Mouse (Mus musculus) spleen, postnatal 14 days (tissue): ENCODE results near the gene Mapt.
"Not testable (repeated sequence)": the region's sequence is repeated elsewhere in the genome, so short reads cannot be mapped to it uniquely, and the experiment has no call there.

ENCODE experiments used
- DNase-seq, 2 experiments: peaks; one replicate each; pipeline ENCODE4 v3.0.0; 2021 to 2022; ENCODE audit warnings: low spot score in 2 of 2

Gene Mapt

GRCm38 (mm10) chr11:104233101-104233500, 1.9 kb downstream of the Mapt start:
- DNase-seq = no peak

DNA sequence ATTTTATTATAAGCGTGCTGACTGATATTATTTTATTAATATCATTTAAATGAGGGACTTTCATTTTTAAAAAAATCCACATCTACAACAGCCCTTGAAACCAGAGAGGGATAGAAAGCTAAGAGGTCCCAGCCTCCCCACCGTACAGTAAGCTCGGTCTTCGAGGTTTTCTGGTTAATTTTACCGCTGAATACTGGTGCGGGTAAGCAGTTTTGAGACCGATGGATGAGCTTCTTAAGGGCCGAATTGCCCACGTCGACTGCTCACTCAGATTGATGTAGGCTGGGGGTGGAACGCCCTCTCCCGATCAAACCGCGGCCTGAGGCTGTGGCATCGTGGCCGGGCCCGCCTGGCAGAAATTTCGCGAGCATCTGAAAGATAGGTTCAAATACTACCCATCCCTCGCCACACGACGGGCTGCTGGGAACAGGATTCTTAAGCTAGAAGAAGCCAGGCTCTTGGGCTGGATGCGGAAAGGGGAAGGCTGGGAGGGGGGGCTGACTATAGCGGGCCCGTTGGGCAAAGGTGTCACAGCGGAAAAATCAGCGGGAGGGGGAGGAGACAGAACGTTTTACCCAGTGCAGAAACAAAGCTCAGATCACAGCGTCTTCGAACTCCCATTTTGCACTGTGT, 2.5 kb downstream of the Mapt start:
- DNase-seq = no peak

GRCm38 (mm10) chr11:104234680-104235079, 3.5 kb downstream of the Mapt start:
- no peak for DNase-seq

- no peak for DNase-seq
Measured at GRCm38 (mm10) chr11:104235881-104236280, 4.7 kb downstream of the Mapt start.

DNA sequence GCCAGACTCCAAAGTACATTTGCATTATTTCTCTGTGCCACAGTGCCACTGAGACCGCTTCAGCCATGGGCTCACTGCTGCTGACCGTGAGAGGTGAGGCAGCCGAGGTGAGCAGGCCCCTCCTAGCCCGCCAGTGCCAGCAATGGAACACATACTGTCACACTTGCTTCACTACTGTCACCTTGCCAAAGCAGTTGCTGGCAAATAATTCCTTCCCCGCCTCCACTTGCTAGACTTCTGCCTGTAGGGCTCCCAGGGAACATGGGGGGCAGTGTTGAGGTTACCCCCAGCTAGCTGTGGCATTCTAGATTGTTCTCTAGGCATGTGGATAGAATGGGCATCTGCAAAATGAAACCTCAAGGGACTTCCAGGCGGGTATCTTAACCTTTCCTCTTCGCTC, 6.0 kb downstream of the Mapt start:
- DNase-seq = no peak

DNA sequence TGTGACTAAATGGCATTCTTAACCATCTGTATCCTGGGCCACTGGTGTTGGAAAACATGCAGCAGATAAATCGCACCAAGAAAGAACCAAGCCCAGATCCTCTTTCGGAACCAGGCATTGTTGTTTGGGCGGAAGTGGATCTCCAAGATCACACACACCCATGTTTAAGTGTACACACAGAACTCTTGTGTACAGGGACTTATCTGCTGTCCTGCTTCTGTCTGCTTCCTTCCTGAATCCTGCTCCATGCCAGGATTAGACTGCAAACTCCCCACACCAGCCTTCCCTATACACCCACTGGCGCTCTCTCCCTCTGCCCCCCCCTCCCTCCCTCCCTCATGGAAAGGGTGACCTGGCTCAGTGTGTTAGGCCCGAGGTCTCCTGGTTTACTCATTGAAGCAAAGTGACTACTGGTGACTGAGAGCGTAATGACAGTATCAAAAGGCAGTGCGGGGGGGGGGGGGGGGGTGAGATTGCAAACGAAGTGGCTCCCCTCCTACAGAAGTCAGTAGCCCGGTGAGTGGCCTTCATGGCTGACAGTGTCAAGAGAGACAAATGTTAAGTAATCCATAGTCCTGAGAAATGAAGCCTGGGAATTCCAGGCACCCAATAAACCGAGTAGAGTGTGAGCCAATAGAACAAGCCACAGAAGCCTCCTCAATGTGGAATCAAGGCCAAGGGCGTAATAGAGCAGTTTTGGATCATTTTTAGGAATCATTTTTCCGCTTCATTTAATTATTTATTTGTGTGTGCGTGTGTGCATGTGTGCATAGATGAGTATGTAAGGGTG, 7.0 kb downstream of the Mapt start:
- no peak for DNase-seq

GRCm38 (mm10) chr11:104245478-104245877, 14.3 kb downstream of the Mapt start:
- not testable (repeated sequence) for DNase-seq

DNA sequence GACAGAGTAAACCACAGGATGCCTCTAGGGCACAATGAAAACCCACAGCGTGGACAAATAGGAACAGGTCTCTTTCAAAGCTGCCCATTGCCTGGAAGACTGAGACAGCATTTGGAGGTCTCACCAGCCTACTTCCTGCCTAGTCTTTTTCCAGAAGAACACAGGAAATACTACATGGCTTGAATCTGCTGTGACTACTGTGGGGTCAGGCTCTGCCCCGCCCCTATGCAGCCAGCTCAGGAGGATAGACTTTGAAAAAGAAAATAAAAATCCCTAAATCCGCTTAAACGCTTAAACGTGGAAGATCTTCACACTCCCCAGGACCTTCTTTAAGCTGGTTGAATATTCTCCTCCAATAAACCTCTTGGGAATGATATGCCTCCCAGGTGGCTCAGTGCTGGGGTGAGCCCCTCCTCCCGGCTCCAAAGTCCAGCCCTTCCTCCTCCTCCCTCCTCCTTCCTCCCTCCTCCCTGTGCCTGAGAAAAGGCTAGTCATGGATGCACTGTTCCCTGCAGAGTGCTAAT, 15.0 kb downstream of the Mapt start:
- DNase-seq = no peak

GRCm38 (mm10) chr11:104247141-104247717, 16.0 kb downstream of the Mapt start:
- no peak for DNase-seq

- DNase-seq = no peak
Measured at GRCm38 (mm10) chr11:104249420-104249819, 18.2 kb downstream of the Mapt start.

- no peak for DNase-seq
Measured at GRCm38 (mm10) chr11:104251121-104251520, 19.9 kb downstream of the Mapt start.

GRCm38 (mm10) chr11:104252094-104252493, 20.9 kb downstream of the Mapt start:
- DNase-seq = no peak

DNA sequence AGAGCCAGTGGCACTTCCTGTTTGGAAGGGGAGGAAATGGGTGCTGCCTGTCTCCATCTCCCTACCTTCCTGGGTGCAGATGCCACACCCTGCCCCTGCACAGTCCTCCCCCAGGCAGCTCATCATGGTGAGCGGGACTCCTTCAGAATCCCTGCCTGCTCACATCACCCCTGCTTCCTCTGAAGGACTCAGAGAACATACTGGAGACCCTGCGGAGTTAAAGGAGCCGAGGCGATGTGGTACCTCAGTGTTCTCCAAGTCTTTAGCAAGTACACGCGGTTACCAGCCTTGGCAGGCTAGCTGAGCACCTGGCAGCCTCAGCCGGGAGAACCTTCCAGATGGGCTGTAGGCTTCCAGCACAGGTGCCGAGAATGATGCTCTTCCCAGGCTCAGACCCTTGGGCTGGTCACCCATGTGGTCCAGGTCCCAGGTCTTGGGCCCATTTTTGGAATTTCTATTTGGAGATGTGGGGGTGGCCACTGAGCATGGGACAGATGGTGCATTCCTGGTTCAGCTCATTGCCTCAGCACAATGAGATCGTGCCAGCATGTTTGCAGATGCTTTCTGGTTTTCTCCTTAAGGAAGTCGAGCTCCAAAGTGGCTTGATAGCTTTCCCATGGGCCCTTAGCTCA, 23.3 kb downstream of the Mapt start:
- DNase-seq = no peak

DNA sequence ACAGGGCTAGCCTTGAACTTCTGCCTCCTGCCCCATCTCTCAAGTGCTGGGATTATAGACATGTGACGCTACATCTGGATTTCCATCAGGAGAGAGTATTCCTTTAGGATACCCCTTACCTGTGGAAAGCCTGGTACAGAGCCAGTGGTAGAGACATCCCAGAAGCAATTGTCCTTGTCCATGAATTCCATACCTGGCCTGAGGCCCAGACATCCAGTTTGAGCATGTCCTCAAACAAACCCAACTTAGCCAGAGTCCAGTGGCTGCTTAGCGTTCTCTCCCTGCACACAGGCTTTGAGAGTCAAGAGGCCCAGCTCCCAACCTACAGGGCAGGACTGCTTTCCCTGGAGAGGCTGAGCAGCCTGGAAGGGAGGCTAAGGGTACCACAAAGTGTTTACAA, 25.0 kb downstream of the Mapt start:
- DNase-seq = no peak

DNA sequence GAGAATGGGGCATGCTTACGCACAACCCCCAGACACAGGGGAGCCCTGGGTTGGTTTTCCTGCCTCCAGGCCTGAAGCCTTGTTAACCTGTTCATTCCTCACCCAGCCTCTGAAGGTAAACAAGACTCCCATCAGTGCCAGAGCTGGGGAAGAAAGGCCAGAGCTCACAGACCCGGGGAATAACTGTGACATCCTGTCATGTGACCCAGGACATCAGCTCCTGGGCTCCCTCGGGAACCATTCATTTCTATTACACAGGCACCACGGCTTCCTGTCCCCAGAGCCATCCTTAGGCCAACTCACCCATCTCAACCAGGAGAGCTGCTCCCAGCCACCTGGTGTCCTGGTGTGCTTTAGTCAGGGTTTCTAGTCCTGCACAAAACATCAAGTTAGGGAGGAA, 27.8 kb downstream of the Mapt start:
- no peak for DNase-seq

DNA sequence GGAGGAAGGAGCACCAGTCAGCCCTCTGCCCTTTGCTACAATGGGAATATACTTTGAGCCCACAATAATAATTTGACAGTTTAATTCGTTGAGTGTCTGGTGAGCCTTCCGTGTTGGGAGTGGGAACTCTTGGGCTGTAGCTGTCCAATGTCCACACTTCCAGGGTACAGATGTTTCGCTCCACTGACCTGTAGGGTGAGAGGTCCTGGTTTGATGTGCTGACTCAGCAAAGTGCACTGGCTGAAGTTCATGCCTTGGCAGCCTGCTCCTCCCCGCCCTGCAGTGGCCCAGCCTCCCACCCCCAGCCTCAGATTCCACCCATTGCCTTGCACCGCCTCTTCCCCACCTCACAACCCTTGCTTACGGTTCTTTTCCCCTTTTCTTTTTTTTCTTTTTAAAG, 33.5 kb downstream of the Mapt start:
- DNase-seq = no peak

- no peak for DNase-seq
Measured at GRCm38 (mm10) chr11:104265669-104266068, 34.5 kb downstream of the Mapt start.

GRCm38 (mm10) chr11:104267380-104267779, 36.2 kb downstream of the Mapt start:
- DNase-seq = no peak

DNA sequence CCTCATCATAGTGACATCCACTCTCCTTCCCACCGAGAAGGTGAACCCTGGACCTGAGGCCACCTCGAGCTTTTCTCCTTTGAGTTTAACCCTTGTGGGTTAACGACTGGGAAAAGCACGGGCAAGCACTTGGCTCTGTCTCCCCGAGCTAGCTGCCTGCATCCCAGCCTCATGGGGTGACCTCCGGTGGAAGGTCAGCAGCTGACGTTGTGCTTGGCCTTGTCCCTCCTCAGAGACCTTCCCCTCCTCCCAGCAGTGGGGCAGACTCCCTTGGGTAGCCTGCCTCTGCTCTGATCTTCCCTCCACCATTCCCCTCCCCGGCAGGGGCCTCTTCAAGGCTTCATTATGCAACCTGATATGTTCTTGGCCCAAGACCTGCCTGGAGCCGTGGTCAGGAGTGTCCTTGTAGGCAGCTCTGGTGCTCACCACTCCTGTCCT, 38.2 kb downstream of the Mapt start:
- DNase-seq = no peak

DNA sequence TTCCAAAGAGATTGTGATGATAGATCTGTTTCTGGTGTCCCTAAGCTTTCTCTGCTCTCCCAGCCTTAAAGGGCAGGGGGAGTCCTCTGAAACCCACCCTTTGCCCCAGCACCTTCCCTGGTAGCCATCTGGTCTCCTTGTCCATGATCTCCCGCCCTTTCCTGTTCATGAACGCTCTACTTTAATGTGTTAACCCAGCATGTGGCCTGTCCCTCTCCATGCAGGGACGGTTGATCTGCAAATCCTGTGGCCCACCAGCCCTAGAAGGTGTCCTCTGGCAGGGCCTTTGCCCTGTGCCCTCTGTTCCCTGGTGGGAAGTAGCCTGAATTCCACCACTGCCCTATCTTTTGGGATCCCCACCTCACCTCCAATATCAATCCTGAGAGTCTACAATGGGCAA, 39.3 kb downstream of the Mapt start:
- DNase-seq = no peak

DNA sequence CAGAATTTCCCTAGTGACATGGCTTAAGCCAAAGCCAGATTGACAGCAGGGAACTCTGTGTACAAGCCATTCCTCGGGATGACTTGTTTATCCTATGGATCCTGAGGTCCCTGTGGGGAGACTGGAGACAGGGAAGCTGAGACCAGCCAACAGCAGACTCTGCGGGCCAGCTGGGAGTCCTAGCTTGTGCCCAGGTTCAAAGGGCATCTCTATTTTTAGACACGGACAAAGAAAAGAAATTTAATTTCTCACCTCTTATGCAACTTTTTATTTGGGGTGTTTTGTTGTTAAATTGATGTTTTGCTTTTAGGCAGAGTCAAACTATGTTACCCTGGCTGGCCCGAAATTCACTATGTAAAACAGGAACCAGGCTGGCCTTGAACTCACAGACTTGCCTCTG, 39.7 kb downstream of the Mapt start:
- no peak for DNase-seq

DNA sequence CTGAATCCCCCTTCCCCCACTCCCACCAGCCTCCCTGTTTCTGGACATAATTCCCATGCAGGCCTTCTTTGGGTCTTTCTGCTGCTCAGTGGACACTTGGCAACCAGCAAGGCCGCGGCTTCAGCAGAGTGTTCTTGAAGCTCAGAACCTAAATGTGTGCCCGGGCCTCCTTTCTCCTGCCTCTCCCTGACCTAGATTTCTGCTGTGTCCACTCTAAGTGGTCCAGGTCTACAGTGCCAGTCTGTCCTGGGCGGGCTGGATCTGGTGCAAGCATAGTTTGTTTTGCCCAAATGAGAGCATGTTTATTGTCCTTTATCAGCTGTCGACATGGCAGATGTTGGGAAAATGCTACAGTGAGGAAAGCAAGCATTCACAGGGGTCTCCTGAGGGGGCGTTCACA, 40.7 kb downstream of the Mapt start:
- no peak for DNase-seq
